Mouse (Mus musculus): ENCODE results near the gene Atg7. TPM values are rescaled to one million over a fixed set of nuclear protein-coding genes. Genes with fewer than 3 reads are reported as not detected.

Gene Atg7
- polyA plus RNA-seq, 1 experiment, result 18.7 TPM

DNA sequence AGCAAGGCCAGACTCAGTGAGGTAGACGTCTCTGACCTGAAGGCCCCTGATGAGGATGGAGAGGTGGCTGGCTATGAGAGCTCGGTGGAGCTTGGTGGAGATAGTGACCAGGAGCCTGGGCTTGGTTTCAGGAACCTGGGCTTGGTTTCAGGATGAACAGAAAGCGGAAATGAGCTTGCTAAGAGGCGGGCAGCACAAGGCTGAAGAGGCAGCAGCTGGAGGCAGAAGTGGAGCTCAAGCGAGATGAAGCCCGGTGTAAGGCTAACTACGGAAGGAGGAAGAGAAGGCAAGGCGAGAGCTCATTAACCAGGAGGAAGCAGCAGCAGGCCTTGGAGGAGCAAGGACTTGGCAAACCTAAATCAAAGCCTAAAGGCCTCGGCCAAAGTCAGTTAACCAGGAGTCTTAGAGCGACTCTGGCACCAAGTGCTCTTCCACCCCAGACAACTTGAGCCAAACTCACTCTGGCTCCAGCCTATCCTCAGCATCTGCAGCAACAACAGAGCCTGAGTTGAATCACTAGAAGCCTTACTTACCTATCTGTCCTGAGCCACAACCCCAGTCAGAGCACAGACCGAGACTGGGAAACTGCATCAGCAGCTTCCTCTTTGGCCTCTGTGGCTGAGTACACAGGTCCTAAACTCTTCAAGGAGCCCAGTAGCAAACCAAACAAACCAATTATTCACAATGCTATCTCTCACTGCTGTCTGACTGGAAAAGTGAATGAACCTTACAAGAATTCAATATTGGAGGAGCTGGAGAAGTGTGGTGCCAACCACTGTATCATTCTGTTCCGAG, 99.5 kb downstream of the Atg7 start:
- Histone ChIP-seq H3K4me3 (no peak overlapping the region), H3K79me2 (ENCODE audit: control insufficient read depth, insufficient read depth) (no peaks in the 10 kb centered on the region), H3ac (ENCODE audit: control insufficient read depth, insufficient read length) (no peak overlapping the region), H3K27me3 (ENCODE audit: control insufficient read depth, insufficient read depth, insufficient read length) (no peaks in the 10 kb centered on the region), H3K36me3 (ENCODE audit: control insufficient read depth, insufficient read depth) (no peaks in the 10 kb centered on the region), H3K4me2 (ENCODE audit: low read depth) (no peak overlapping the region)
- TF ChIP-seq MYOG (IDR thresholded peaks at IDR 0.05; ENCODE audit: control insufficient read depth in 1 of 3, insufficient read depth in 1 of 3, insufficient read length in 2 of 3, low read depth in 2 of 3), result no peak
- TF ChIP-seq POLR2A (IDR thresholded peaks at IDR 0.05; ENCODE audit: insufficient read length, low read depth), result no peak
- no peak for TF ChIP-seq REST (IDR thresholded peaks at IDR 0.05; ENCODE audit: insufficient read depth, insufficient read length)
- TF ChIP-seq MYOD1 (IDR thresholded peaks at IDR 0.05; ENCODE audit: control insufficient read depth in 1 of 3, insufficient read length in 2 of 3, low read depth in 2 of 3), result no peak
- no peak for TF ChIP-seq POLR2AphosphoS2 (IDR thresholded peaks at IDR 0.05; ENCODE audit: insufficient read length, low read depth)
- TF ChIP-seq CEBPB (IDR thresholded peaks at IDR 0.05; ENCODE audit: insufficient read depth, poor library complexity, severe bottlenecking), result no peak
- no peak for TF ChIP-seq USF1 (IDR thresholded peaks at IDR 0.05; ENCODE audit: low read depth)
- no peak for TF ChIP-seq E2F4 (IDR thresholded peaks at IDR 0.05; ENCODE audit: insufficient read depth)
- TF ChIP-seq TCF3 (IDR thresholded peaks at IDR 0.05; ENCODE audit: insufficient read length, low read depth), result no peak
- TF ChIP-seq SRF (IDR thresholded peaks at IDR 0.05; ENCODE audit: control insufficient read depth, insufficient read length, low read depth), result no peak
- TF ChIP-seq TCF12 (IDR thresholded peaks at IDR 0.05; ENCODE audit: insufficient read depth, poor library complexity, severe bottlenecking), result no peak
- no peak for TF ChIP-seq MAX (IDR thresholded peaks at IDR 0.05; ENCODE audit: low read depth)

- no peaks in the 10 kb centered on the region for H3K27me3 ChIP-seq (ENCODE audit: control insufficient read depth, insufficient read depth, insufficient read length)
- TF ChIP-seq MYOG (IDR thresholded peaks at IDR 0.05; ENCODE audit: control insufficient read depth in 1 of 3, insufficient read depth in 1 of 3, insufficient read length in 2 of 3, low read depth in 2 of 3), result no peak
- no peak for TF ChIP-seq SRF (IDR thresholded peaks at IDR 0.05; ENCODE audit: control insufficient read depth, insufficient read length, low read depth)
- TF ChIP-seq TCF3 (IDR thresholded peaks at IDR 0.05; ENCODE audit: insufficient read length, low read depth), result no peak
- no peak for TF ChIP-seq MAX (IDR thresholded peaks at IDR 0.05; ENCODE audit: low read depth)
- TF ChIP-seq POLR2AphosphoS2 (IDR thresholded peaks at IDR 0.05; ENCODE audit: insufficient read length, low read depth), result no peak
- no peak for TF ChIP-seq TCF12 (IDR thresholded peaks at IDR 0.05; ENCODE audit: insufficient read depth, poor library complexity, severe bottlenecking)
- no peak for TF ChIP-seq POLR2A (IDR thresholded peaks at IDR 0.05; ENCODE audit: insufficient read length, low read depth)
- no peak for TF ChIP-seq REST (IDR thresholded peaks at IDR 0.05; ENCODE audit: insufficient read depth, insufficient read length)
- no peak for TF ChIP-seq MYOD1 (IDR thresholded peaks at IDR 0.05; ENCODE audit: control insufficient read depth in 1 of 3, insufficient read length in 2 of 3, low read depth in 2 of 3)
- no peak for TF ChIP-seq USF1 (IDR thresholded peaks at IDR 0.05; ENCODE audit: low read depth)
- TF ChIP-seq E2F4 (IDR thresholded peaks at IDR 0.05; ENCODE audit: insufficient read depth), result no peak
- no peak for TF ChIP-seq CEBPB (IDR thresholded peaks at IDR 0.05; ENCODE audit: insufficient read depth, poor library complexity, severe bottlenecking)
- no peak overlapping the region for H3K4me3 ChIP-seq
- no peaks in the 10 kb centered on the region for H3K36me3 ChIP-seq (ENCODE audit: control insufficient read depth, insufficient read depth)
- H3K4me2 ChIP-seq (ENCODE audit: low read depth), result no peak overlapping the region
- H3ac ChIP-seq (ENCODE audit: control insufficient read depth, insufficient read length), result no peak overlapping the region
- no peaks in the 10 kb centered on the region for H3K79me2 ChIP-seq (ENCODE audit: control insufficient read depth, insufficient read depth)
These were observed 100.2 kb downstream of the Atg7 start for GRCm38 (mm10) chr6:114743126-114743525.

GRCm38 (mm10) chr6:114743845-114744244, 100.9 kb downstream of the Atg7 start:
- H3K36me3 ChIP-seq (ENCODE audit: control insufficient read depth, insufficient read depth), result no peaks in the 10 kb centered on the region
- H3K4me2 ChIP-seq (ENCODE audit: low read depth), result no peak overlapping the region
- no peak overlapping the region for H3K4me3 ChIP-seq
- TF ChIP-seq USF1 (IDR thresholded peaks at IDR 0.05; ENCODE audit: low read depth) (no peak), MYOD1 (IDR thresholded peaks at IDR 0.05; ENCODE audit: control insufficient read depth in 1 of 3, insufficient read length in 2 of 3, low read depth in 2 of 3) (no peak), CEBPB (IDR thresholded peaks at IDR 0.05; ENCODE audit: insufficient read depth, poor library complexity, severe bottlenecking) (no peak), SRF (IDR thresholded peaks at IDR 0.05; ENCODE audit: control insufficient read depth, insufficient read length, low read depth) (no peak), REST (IDR thresholded peaks at IDR 0.05; ENCODE audit: insufficient read depth, insufficient read length) (no peak), E2F4 (IDR thresholded peaks at IDR 0.05; ENCODE audit: insufficient read depth) (no peak), TCF12 (IDR thresholded peaks at IDR 0.05; ENCODE audit: insufficient read depth, poor library complexity, severe bottlenecking) (no peak)
- H3K79me2 ChIP-seq (ENCODE audit: control insufficient read depth, insufficient read depth), result no peaks in the 10 kb centered on the region
- no peak overlapping the region for H3ac ChIP-seq (ENCODE audit: control insufficient read depth, insufficient read length)
- H3K27me3 ChIP-seq (ENCODE audit: control insufficient read depth, insufficient read depth, insufficient read length), result no peaks in the 10 kb centered on the region

GRCm38 (mm10) chr6:114746439-114746974, 103.6 kb downstream of the Atg7 start:
- Histone ChIP-seq H3K4me3 (no peak overlapping the region), H3K36me3 (ENCODE audit: control insufficient read depth, insufficient read depth) (no peaks in the 10 kb centered on the region)
- TF ChIP-seq TCF12 (IDR thresholded peaks at IDR 0.05; ENCODE audit: insufficient read depth, poor library complexity, severe bottlenecking) (no peak), SRF (IDR thresholded peaks at IDR 0.05; ENCODE audit: control insufficient read depth, insufficient read length, low read depth) (no peak)

GRCm38 (mm10) chr6:114748419-114748818, 105.5 kb downstream of the Atg7 start:
- TF ChIP-seq POLR2A (IDR thresholded peaks at IDR 0.05; ENCODE audit: insufficient read length, low read depth), result no peak
- TF ChIP-seq MAX (IDR thresholded peaks at IDR 0.05; ENCODE audit: low read depth), result no peak
- no peak for TF ChIP-seq REST (IDR thresholded peaks at IDR 0.05; ENCODE audit: insufficient read depth, insufficient read length)
- no peak for TF ChIP-seq TCF12 (IDR thresholded peaks at IDR 0.05; ENCODE audit: insufficient read depth, poor library complexity, severe bottlenecking)
- TF ChIP-seq USF1 (IDR thresholded peaks at IDR 0.05; ENCODE audit: low read depth), result no peak
- no peak for TF ChIP-seq POLR2AphosphoS2 (IDR thresholded peaks at IDR 0.05; ENCODE audit: insufficient read length, low read depth)
- no peak for TF ChIP-seq SRF (IDR thresholded peaks at IDR 0.05; ENCODE audit: control insufficient read depth, insufficient read length, low read depth)
- TF ChIP-seq CEBPB (IDR thresholded peaks at IDR 0.05; ENCODE audit: insufficient read depth, poor library complexity, severe bottlenecking), result no peak
- no peak for TF ChIP-seq TCF3 (IDR thresholded peaks at IDR 0.05; ENCODE audit: insufficient read length, low read depth)
- TF ChIP-seq MYOD1 (IDR thresholded peaks at IDR 0.05; ENCODE audit: control insufficient read depth in 1 of 3, insufficient read length in 2 of 3, low read depth in 2 of 3), result no peak
- no peak for TF ChIP-seq E2F4 (IDR thresholded peaks at IDR 0.05; ENCODE audit: insufficient read depth)
- TF ChIP-seq MYOG (IDR thresholded peaks at IDR 0.05; ENCODE audit: control insufficient read depth in 1 of 3, insufficient read depth in 1 of 3, insufficient read length in 2 of 3, low read depth in 2 of 3), result no peak
- Histone ChIP-seq H3K4me3 (no peak overlapping the region), H3ac (ENCODE audit: control insufficient read depth, insufficient read length) (no peak overlapping the region)

More at GRCm38 (mm10) chr6:114746439-114746974, 103.6 kb downstream of the Atg7 start:
- Histone ChIP-seq H3ac (ENCODE audit: control insufficient read depth, insufficient read length) (no peak overlapping the region), H3K27me3 (ENCODE audit: control insufficient read depth, insufficient read depth, insufficient read length) (no peaks in the 10 kb centered on the region), H3K4me2 (ENCODE audit: low read depth) (no peak overlapping the region), H3K79me2 (ENCODE audit: control insufficient read depth, insufficient read depth) (no peaks in the 10 kb centered on the region)

More at GRCm38 (mm10) chr6:114748419-114748818, 105.5 kb downstream of the Atg7 start:
- Histone ChIP-seq H3K36me3 (ENCODE audit: control insufficient read depth, insufficient read depth) (no peaks in the 10 kb centered on the region), H3K79me2 (ENCODE audit: control insufficient read depth, insufficient read depth) (no peaks in the 10 kb centered on the region), H3K4me2 (ENCODE audit: low read depth) (no peak overlapping the region), H3K27me3 (ENCODE audit: control insufficient read depth, insufficient read depth, insufficient read length) (no peaks in the 10 kb centered on the region)

All from myocyte (in vitro differentiated cells).